Mouse (Mus musculus) gastrocnemius, postnatal 25 days (tissue): Measurements from ENCODE around the gene Bbof1. TPM values are rescaled to one million over a fixed set of nuclear protein-coding genes. Genes with fewer than 3 reads are reported as not detected.

Experiments
- DNase-seq: peaks from one replicate; pipeline ENCODE4 v3.0.0; 2022
- total RNA-seq, 2 experiments: library from RNA; stranded (reverse); gene quantifications; 1 replicate in 1 of 2; 2 replicates in 1 of 2; pipeline ENCODE4 v1.2.3; 2021

The Bbof1 gene
- total RNA-seq, 2 experiments from 2014 or later: 1.2 to 1.7 TPM

- no peak for DNase-seq
These were observed 8.8 kb upstream of the Bbof1 start for GRCm38 (mm10) chr12:84400068-84400467.

DNA sequence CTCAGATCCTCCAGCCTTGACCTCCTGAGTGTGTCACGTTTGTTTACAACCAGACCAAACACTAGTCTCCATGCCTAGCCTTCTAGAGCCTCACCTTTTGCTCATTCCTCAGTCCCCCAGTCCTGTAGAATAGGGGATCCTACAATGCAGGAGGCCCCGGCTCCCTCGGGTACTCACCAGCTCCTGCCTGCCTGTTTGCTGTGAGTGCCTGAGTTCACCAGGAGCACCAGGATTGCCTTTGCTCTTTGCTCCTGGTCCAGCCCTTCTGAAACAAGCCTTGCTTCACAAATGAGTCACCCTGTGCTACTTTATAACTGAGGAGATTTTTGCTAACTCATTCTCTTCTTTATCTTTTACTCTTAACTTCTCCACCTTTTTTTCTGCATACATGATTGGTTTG is 8.2 kb upstream of the Bbof1 start:
- DNase-seq: no peak

DNA sequence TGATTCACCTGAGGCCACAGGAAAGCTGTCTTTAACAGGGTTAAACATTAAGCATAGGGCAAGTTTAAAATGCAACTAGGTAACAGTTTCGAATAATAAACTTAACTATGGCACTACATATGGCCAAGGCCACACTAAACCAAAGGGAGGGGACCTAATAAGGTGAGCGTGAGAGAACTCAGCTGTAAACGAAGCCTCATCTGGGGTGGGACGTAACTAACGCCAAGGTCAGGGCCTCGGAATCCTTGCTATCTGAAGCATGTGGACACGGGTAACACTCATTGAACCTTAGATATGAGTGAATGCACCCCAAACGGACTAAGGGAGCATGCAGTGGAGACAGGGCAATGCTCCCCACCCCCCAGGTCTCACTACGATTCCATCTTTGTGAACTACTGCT is 5.9 kb upstream of the Bbof1 start:
- DNase-seq: no peak

DNA sequence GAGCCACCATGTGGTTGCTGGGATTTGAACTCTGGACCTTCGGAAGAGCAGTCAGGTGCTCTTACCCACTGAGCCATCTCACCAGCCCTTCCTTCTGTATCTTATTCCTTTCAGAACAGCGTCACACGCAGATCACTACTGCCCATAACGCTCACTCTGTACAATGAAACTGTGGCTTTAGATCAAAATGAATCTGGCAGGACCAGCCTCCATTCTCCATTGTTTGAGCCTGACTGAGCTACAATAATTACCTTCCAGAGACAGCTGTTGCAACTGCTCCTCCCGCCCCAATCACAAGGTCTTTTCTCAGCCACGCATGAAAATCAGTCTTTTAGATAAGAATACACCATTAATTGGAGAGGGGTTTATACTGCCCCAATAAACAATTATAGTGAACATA is 4.3 kb upstream of the Bbof1 start:
- no peak for DNase-seq

DNA sequence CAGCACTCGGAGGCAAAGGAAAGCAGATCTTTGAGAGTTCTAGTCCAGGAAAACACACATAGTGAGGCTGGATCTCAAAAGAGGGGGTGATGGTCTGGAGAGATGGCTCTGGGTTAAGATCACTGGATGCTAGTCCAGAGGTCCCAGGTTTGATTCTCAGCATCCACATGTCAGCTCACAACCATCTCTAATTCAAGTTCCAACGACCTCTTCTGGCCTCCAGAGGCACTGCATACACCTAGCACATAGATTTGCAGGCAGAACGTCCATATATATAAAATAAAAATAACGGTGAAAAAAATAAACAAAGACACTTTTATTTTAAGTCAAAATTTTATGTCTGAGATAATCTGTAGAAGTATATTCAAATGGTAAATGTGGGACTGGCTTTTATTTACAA is 1.6 kb upstream of the Bbof1 start:
- DNase-seq: no peak

DNA sequence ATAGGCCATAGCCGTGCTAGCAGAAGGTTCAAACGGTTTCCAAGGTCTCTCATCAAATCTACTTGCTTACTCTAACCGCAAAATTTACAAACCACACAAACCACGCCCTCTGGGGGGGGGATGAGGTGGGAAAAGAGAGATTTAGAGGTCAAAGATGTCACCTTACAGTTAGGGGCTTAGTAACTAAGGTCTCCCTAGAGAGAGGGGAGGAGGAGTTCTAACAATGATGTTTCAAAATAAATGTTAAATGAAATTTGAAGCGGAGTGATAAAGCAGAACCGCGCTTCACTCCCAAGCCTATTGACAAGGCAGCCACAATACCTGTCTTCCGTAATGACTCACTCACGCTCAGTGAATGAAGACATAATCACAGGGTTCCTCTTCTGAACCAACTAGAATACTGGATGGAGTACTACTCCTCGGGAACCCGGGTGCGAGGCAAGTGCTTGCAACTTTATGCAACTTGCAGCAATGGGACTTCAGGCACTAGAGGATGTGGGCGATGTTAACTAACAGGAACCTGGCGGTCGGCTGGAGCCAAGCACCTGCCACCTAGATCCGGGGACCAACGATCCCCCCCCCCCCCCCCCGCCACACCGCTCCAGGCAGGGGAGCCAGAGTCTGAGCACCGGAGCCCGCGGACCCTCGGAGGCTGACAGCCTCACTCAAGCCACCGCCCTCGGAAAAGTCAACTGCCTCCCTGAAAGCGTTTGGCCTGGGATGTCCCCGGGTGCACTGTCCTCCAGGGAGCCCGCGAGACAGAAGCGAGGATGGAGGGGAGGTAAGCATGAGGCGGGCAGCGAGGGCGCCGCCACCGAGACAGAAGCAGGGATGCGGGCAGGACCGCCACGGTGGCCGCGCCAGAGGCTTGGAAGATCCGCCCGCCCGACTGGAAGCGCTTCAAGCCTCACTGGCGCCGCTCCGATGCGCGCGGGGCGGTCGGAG is 725 bp upstream of the Bbof1 start:
- DNase-seq: no peak

DNA sequence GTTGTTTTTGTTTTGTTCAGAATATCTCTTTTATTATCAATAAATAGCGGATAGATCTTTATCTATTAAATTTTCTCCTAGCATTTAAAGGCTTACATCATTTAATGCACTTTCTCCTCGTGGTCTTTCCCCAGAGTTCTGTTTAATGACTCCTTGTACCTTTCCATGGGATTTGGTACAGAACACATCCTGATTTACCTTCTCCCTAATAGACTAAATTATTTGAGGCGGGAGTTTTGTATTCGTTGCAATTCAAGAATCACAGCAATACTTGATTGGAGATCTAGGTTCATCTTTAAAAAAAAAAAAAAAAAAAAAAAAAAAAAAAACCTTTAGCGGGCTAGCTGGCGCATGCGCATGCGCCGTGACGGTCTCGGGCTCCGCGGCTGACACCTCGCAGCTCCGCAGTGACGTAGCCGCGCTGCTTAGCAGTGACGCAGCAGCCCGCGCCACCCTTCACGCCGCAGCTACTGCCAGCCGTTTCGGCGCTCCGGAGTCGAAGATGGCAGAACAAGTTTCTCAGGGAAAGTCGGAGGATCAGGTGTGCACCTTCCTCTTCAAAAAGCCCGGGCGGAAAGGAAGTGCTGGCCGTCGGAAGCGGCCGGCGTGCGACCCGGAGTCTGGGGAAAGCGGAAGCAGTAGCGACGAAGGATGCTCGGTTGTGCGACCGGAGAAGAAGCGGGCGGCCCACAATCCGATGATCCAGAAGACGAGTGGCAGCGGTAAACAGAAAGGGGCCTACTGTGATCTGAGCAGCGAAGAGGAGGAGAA is 8.1 kb downstream of the Bbof1 start, which contains the start of gene Rnf113a2:
Gene Rnf113a2, plus strand, starts transcription at position 363 of the 771 bp plus-strand sequence.
- peak; percentile 82 for DNase-seq

DNA sequence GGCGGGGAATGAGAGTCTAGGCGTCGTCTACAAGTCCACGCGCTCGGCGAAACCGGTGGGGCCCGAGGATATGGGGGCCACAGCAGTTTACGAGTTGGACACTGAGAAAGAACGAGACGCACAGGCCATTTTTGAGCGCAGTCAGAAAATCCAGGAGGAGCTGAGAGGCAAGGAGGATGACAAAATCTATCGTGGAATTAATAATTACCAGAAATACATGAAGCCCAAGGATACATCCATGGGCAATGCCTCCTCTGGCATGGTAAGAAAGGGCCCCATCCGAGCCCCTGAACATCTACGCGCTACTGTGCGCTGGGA is 8.7 kb downstream of the Bbof1 start:
- DNase-seq: no peak

- DNase-seq: no peak
These were observed 15.1 kb downstream of the Bbof1 start for GRCm38 (mm10) chr12:84423990-84424389.

GRCm38 (mm10) chr12:84429825-84430224 is 21.0 kb downstream of the Bbof1 start:
- DNase-seq: no peak

- DNase-seq: no peak
These were observed 29.8 kb downstream of the Bbof1 start for GRCm38 (mm10) chr12:84438697-84439096.

- DNase-seq: no peak
These were observed 33.7 kb downstream of the Bbof1 start for GRCm38 (mm10) chr12:84442526-84442925.

- DNase-seq: no peak
These were observed 38.5 kb downstream of the Bbof1 start for GRCm38 (mm10) chr12:84447386-84447785.

DNA sequence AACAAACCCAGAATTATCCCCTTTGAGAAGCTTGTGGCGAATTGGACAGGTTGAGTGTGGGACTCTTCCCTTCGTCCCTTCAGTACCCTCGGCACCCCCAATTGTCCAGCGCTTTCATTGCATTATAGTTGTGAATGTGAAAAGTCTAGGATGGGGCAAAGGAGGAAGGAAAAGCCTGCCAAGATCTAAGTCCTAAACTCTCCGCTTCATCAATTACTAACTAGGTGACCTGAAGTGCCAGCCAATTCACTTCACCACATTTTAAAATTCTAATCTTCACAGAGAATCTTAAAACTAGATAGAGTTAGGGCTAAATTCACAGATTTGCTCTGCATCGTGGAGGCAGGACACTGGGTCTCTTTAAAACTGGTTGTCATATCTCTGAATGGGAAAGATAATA is 39.3 kb downstream of the Bbof1 start:
- DNase-seq: no peak

DNA sequence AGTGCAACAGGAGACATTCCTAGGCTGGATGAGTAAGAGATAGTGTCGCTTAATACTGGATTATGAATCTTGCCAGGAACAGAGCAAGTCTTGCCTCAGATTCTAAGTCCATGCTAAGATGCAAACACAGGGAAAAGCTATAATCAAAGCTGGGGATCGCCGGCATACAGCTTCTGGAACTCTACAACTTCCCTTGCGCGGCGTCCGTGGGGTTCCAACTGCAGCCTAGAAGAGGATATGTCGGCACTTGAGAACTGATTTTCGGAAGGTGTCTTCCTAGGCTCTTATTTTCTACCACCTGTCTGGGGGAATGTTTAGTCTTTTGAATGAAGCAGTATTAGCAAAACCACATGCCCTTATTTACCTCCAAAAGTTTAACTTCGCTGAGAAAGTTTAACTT is 41.0 kb downstream of the Bbof1 start:
- DNase-seq: no peak

GRCm38 (mm10) chr12:84450351-84450717 is 41.5 kb downstream of the Bbof1 start:
- DNase-seq: no peak

DNA sequence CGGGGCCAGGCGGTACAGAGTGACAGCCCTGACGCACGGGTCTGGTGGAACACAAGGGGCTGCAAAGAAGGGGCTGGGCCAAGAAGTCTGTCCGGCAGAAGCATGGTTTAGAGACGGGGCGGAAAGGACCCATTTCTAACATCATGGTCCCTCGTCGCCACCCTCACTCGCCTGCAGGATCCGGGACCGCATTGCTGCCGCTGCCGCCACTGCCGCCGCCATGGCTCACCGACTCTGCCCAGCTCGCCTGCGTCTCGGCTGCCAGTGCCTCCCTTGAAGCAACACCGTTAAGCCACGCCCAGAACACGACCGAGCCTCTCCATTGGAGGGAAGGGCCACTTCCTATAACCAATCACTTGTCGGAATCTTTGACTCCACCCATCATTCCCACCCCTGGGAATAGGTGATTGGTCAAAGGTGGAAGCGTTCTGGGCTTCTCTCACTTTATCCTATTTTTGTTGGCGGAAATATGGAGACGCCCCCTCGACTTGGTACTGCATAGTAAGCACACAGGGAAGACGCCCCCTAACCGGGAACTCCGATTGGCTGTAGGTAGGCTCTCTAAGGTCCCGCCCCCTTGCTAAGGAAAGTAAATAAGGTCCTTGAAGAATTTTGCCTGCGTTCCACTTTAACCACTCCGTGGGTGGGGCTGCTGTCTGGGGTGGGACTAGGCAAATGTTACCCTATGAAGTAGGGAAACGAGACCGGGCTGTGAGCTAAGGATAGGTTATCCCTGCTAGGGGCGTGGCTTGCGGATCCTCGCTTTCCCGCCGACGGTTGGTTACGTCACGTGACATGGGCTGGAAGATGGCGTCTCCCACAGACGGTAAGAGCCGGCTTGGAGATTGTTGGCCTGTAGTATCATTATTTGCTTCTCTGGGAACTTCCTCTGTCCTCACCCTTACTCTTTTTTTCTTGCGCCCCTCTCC is 42.1 kb downstream of the Bbof1 start, which contains the start of the genes Aldh6a1 and Lin52:
Gene Aldh6a1, minus strand, starts transcription at position 287 of the 929 bp plus-strand sequence.
Gene Lin52, plus strand, starts transcription at position 705 of the 929 bp plus-strand sequence.
- DNase-seq: peak; percentile 98

GRCm38 (mm10) chr12:84451801-84452200 is 42.9 kb downstream of the Bbof1 start:
- no peak for DNase-seq

DNA sequence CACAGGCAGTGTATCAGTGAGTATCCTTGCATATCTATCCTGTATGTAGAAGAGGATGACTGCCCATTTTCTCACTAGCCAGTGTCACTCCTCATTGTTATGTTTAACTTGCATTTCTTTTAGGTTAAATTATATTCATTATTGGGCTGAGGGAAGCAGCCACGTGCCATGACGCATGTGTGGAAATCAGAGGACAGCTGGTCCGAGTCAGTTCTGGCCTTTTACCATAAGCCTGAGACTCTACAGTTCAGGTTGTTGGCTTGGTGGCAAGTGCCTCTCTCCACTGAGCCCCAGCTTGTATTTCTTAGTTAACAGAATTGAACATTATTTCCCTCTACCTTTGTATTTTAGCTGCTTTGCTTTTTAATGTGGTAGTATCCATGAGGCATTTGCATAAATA is 48.0 kb downstream of the Bbof1 start:
- DNase-seq: no peak

GRCm38 (mm10) chr12:84459845-84460244 is 51.0 kb downstream of the Bbof1 start:
- no peak for DNase-seq

- no peak for DNase-seq
These were observed 52.5 kb downstream of the Bbof1 start for GRCm38 (mm10) chr12:84461416-84461815.

GRCm38 (mm10) chr12:84462856-84463255 is 54.0 kb downstream of the Bbof1 start:
- no peak for DNase-seq
